ENCODE assay signal across 12 mouse cellular contexts in the genomic region with DNA sequence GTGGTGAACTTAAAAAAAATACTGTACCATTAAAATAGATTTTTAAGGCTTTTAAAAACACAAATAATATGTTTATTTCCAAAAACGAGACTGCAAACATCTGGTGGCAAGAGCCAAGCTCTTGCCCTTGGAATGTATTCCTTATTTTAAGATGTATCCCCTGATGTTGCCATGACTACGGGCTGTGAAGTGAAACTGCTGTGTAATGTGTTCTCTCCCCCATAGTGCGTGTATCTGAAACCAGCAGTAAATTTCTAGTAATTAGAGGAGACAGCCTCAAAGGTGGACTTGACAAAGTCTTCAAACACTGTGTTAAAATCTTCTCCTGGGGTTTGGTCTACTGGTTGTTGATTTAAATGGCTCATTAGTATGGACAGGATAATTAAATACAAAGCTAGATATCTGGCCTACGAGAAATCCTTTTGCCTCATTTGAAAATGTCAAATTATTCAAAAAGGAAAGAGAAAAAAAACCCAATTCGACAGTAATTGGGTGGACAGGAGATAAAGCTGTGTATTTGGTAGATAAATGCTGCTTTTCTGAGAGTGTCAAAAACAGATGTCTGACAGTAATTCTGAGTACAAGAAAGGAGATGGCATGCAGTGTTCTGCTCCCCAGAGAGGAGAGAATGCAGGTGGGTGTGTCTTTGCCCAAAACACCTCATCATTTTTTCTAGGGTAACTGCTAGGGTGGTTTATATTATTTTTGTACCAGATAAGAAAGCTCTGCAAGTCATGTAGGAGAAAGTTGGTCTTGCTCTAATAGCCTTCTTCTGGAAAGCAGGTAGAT.
A peak's percentile ranks its signal among the peaks of the same experiment; 100 is the strongest.
DNase-seq lines count a peak whose midpoint lies in the region; ATAC-seq and TF ChIP-seq lines count a peak whose summit lies in the region.
"Had no signal": no experiment of that assay in that cellular context is flagged by ENCODE, and none has a peak within 500 bp of the region (broad histone marks: within the 10 kb centered on the region; RNA-seq: fewer than 3 reads in every experiment).

No protein-coding gene starts in this region.

- no peaks in the 10 kb centered on the region for H3K4me1 ChIP-seq in forebrain, postnatal 0 days (ENCODE audit: insufficient read depth)
- peaks cover 14% of the 10 kb centered on the region for H3K4me1 ChIP-seq in midbrain, embryonic 16.5 days (ENCODE audit: control insufficient read depth, insufficient read depth, low read length)
- H3K4me1 ChIP-seq in liver, embryonic 11.5 days (replicated peaks; ENCODE audit: control insufficient read depth, insufficient read depth, low read length): no peaks in the 10 kb centered on the region
- H3K4me1 ChIP-seq: heart, embryonic 15.5 days; lung, embryonic 15.5 days; stomach, embryonic 15.5 days had no signal

- no peak for TF ChIP-seq CTCF in forebrain, postnatal 0 days (IDR thresholded peaks at IDR 0.05; ENCODE audit: low read depth)

- H3K4me3 ChIP-seq in forebrain, postnatal 0 days (ENCODE audit: low read depth, low read length): no peak overlapping the region
- no peak overlapping the region for H3K4me3 ChIP-seq in midbrain, embryonic 16.5 days (ENCODE audit: low read depth, low read length)
- no peak overlapping the region for H3K4me3 ChIP-seq in liver, embryonic 11.5 days (ENCODE audit: low read depth, low read length)
- H3K4me3 ChIP-seq: heart, embryonic 15.5 days; lung, embryonic 15.5 days; stomach, embryonic 15.5 days had no signal

- no peaks in the 10 kb centered on the region for H3K27me3 ChIP-seq in forebrain, postnatal 0 days (ENCODE audit: insufficient read depth, low read length)
- no peaks in the 10 kb centered on the region for H3K27me3 ChIP-seq in midbrain, embryonic 16.5 days (ENCODE audit: control insufficient read depth, insufficient read depth, low read depth, low read length)
- no peaks in the 10 kb centered on the region for H3K27me3 ChIP-seq in liver, embryonic 11.5 days (replicated peaks; ENCODE audit: control insufficient read depth, insufficient read depth, low read length)
- H3K27me3 ChIP-seq: heart, embryonic 15.5 days; lung, embryonic 15.5 days; stomach, embryonic 15.5 days had no signal

- H3K9ac ChIP-seq in forebrain, postnatal 0 days: no peak overlapping the region
- no peak overlapping the region for H3K9ac ChIP-seq in midbrain, embryonic 16.5 days (ENCODE audit: low read depth, low read length)
- no peak overlapping the region for H3K9ac ChIP-seq in liver, embryonic 11.5 days (ENCODE audit: low read depth, low read length)
- H3K9ac ChIP-seq: heart, embryonic 15.5 days; lung, embryonic 15.5 days; stomach, embryonic 15.5 days had no signal

- no peak overlapping the region for H3K27ac ChIP-seq in forebrain, postnatal 0 days (ENCODE audit: low read depth, low read length)
- peak overlapping the region; percentile 68 for H3K27ac ChIP-seq in midbrain, embryonic 16.5 days (ENCODE audit: low read length)
- no peak overlapping the region for H3K27ac ChIP-seq in liver, embryonic 11.5 days (ENCODE audit: low read depth, low read length)
- H3K27ac ChIP-seq: heart, embryonic 15.5 days; lung, embryonic 15.5 days; stomach, embryonic 15.5 days had no signal

- 12% methylated on average over 5 of the region's 5 CpGs for WGBS in forebrain, postnatal 0 days
- 18% methylated on average over 5 of the region's 5 CpGs for WGBS in midbrain, embryonic 16.5 days
- WGBS in liver, embryonic 11.5 days: 53% methylated on average over 5 of the region's 5 CpGs

- H3K9me3 ChIP-seq in forebrain, postnatal 0 days (ENCODE audit: low read length): no peaks in the 10 kb centered on the region
- no peaks in the 10 kb centered on the region for H3K9me3 ChIP-seq in midbrain, embryonic 16.5 days (replicated peaks; ENCODE audit: control insufficient read depth, low read length, poor library complexity, severe bottlenecking)
- no peaks in the 10 kb centered on the region for H3K9me3 ChIP-seq in liver, embryonic 11.5 days (ENCODE audit: control insufficient read depth, low read length)
- H3K9me3 ChIP-seq: heart, embryonic 15.5 days; lung, embryonic 15.5 days; stomach, embryonic 15.5 days had no signal

- no peaks in the 10 kb centered on the region for H3K36me3 ChIP-seq in forebrain, postnatal 0 days (ENCODE audit: insufficient read depth)
- H3K36me3 ChIP-seq in midbrain, embryonic 16.5 days (ENCODE audit: control insufficient read depth, insufficient read depth, low read length): no peaks in the 10 kb centered on the region
- no peaks in the 10 kb centered on the region for H3K36me3 ChIP-seq in liver, embryonic 11.5 days (ENCODE audit: control insufficient read depth, insufficient read depth, low read length)
- H3K36me3 ChIP-seq: heart, embryonic 15.5 days; lung, embryonic 15.5 days; stomach, embryonic 15.5 days had no signal

- no peak overlapping the region for H3K4me2 ChIP-seq in forebrain, postnatal 0 days (ENCODE audit: low read depth)
- no peak overlapping the region for H3K4me2 ChIP-seq in midbrain, embryonic 16.5 days (ENCODE audit: low read length)
- no peak overlapping the region for H3K4me2 ChIP-seq in liver, embryonic 11.5 days
- H3K4me2 ChIP-seq: heart, embryonic 15.5 days; lung, embryonic 15.5 days; stomach, embryonic 15.5 days had no signal

- peak; percentile 85 for ATAC-seq in forebrain, postnatal 0 days
- ATAC-seq in midbrain, embryonic 16.5 days: peak; percentile 96
- ATAC-seq in liver, embryonic 11.5 days (replicated peaks; ENCODE audit: low FRiP score): no peak

- DNase-seq in kidney, postnatal 4 days: peak; percentile 1 to 2
- no peak for DNase-seq in kidney, postnatal 25 days
- peak; percentile 51 for DNase-seq in brain, embryonic 18.5 days (ENCODE audit: low read depth, low spot score)
- DNase-seq in forebrain, postnatal 0 days: peak; percentile 66
- no peak for DNase-seq in liver, embryonic 11.5 days (ENCODE audit: low spot score)
- DNase-seq in urinary bladder, postnatal 25 days (ENCODE audit: low spot score): no peak
- no peak for DNase-seq in lung, postnatal 14 days
- DNase-seq: cerebellum, adult 18-20 months had no signal

Comparison
In these comparisons a context has a peak if more than half of its experiments do, and no peak if none do; other contexts are left out.
1. DNase-seq: peak in kidney, postnatal 4 days (2 of 2), brain, embryonic 18.5 days (single experiment) and forebrain, postnatal 0 days (single experiment); none in kidney, postnatal 25 days (0 of 2), liver, embryonic 11.5 days (single experiment), urinary bladder, postnatal 25 days (single experiment) and lung, postnatal 14 days (single experiment).